Mouse (Mus musculus) erythroblast, adult 5-6 weeks (primary cell): Measurements from ENCODE around the gene Abhd14b. TPM values are rescaled to one million over a fixed set of nuclear protein-coding genes. Genes with fewer than 3 reads are reported as not detected.
"Not testable (repeated sequence)": the region's sequence is repeated elsewhere in the genome, so short reads cannot be mapped to it uniquely, and the experiment has no call there.

Source experiments
- ATAC-seq: replicated peaks from 2 replicates; pipeline ENCODE4 v1.8.0; 2016; ENCODE audit warnings: moderate number of reproducible peaks, mild to moderate bottlenecking, moderate TSS enrichment, inconsistent platforms; ENCODE audit not compliant: poor library complexity, low FRiP score, severe bottlenecking
- total RNA-seq, 2 experiments: library from RNA; stranded (forward) in 1 of 2; stranded (reverse) in 1 of 2; fragments of 150-400 nt in 1 of 2; fragments of 200-764, 138-1000 nt in 1 of 2; gene quantifications; 2 replicates each; pipeline versions ENCODE4 v1.2.3 to v1.2.4; 2015 to 2017; ENCODE audit warnings: low replicate concordance in 2 of 2

Gene Abhd14b
- total RNA-seq, 2 experiments from 2014 or later: 0.26 to 2.5 TPM

- no peak for ATAC-seq
Observed at GRCm38 (mm10) chr9:106473081-106473752, 26.0 kb downstream of the Abhd14b start.

- ATAC-seq: no peak
Observed at GRCm38 (mm10) chr9:106473753-106474105, 26.5 kb downstream of the Abhd14b start.

GRCm38 (mm10) chr9:106474456-106474855, 27.2 kb downstream of the Abhd14b start:
- no peak for ATAC-seq

GRCm38 (mm10) chr9:106475046-106475445, 27.8 kb downstream of the Abhd14b start:
- ATAC-seq: no peak

- no peak for ATAC-seq
Observed at GRCm38 (mm10) chr9:106475663-106476001, 28.4 kb downstream of the Abhd14b start, which contains the start of gene Rrp9. Gene Rrp9, plus strand, starts transcription at chr9:106475963.

- ATAC-seq: no peak; the same call in 1 of the 2 replicates
Observed at GRCm38 (mm10) chr9:106476002-106476923, 29.0 kb downstream of the Abhd14b start.

GRCm38 (mm10) chr9:106476924-106477484, 29.7 kb downstream of the Abhd14b start, which contains the start of gene Parp3:
Gene Parp3, minus strand, starts transcription at chr9:106476949.
- peak; percentile 98 for ATAC-seq

GRCm38 (mm10) chr9:106477649-106478048, 30.4 kb downstream of the Abhd14b start:
- ATAC-seq: no peak

- no peak for ATAC-seq
Observed at GRCm38 (mm10) chr9:106478101-106478500, 30.8 kb downstream of the Abhd14b start.

- ATAC-seq: no peak
Observed at GRCm38 (mm10) chr9:106480541-106480940, 33.3 kb downstream of the Abhd14b start.

GRCm38 (mm10) chr9:106481075-106481474, 33.8 kb downstream of the Abhd14b start:
- ATAC-seq: no peak

GRCm38 (mm10) chr9:106481676-106482075, 34.4 kb downstream of the Abhd14b start:
- no peak for ATAC-seq

- ATAC-seq: no peak
Observed at GRCm38 (mm10) chr9:106482578-106483115, 35.4 kb downstream of the Abhd14b start.

- ATAC-seq: no peak
Observed at GRCm38 (mm10) chr9:106483136-106483535, 35.9 kb downstream of the Abhd14b start.

- no peak for ATAC-seq
Observed at GRCm38 (mm10) chr9:106483606-106484005, 36.3 kb downstream of the Abhd14b start.

- ATAC-seq: no peak
Observed at GRCm38 (mm10) chr9:106485076-106485475, 37.8 kb downstream of the Abhd14b start.

GRCm38 (mm10) chr9:106487602-106488001, 40.3 kb downstream of the Abhd14b start:
- ATAC-seq: not testable (repeated sequence)

- no peak for ATAC-seq
Observed at GRCm38 (mm10) chr9:106499667-106500066, 52.4 kb downstream of the Abhd14b start, which contains the start of gene Iqcf1. Gene Iqcf1, plus strand, starts transcription at chr9:106499967.

GRCm38 (mm10) chr9:106501846-106502245, 54.6 kb downstream of the Abhd14b start:
- no peak for ATAC-seq
